Mouse (Mus musculus): Measurements from ENCODE around the gene Fam240a.

DNA sequence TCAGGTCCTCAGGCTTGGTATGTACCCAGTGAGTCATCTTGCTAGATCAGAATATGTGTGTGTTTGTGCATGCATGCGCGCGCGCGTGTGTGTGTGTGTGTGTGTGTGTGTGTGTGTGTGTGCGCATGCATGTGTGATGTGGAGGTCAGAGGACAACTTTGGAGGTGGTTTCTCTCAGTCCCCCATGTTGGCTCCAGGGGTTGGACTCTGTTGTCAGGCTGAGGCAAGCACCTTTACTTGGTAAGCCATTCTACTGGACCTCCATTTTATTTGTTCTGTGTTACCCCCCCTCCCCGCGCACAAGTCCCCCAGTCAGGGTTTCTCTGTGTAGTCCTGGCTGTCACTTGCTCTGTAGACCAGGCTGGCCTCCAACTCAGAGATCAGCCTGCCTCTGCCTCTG, 44.7 kb upstream of the Fam240a start:
- TF ChIP-seq CTCF (IDR thresholded peaks at IDR 0.05 in 2 of 3, conservative IDR thresholded peaks at IDR 0.05 in 1 of 3; ENCODE audit: control insufficient read depth in 1 of 3, insufficient read depth in 1 of 3, low read depth in 2 of 3, low read length in 3 of 3, poor library complexity in 1 of 3, severe bottlenecking in 1 of 3) (no peak), HCFC1 (IDR thresholded peaks at IDR 0.05; ENCODE audit: low read depth, low read length) (no peak), POLR2AphosphoS2 (IDR thresholded peaks at IDR 0.05; ENCODE audit: low read length) (no peak), EP300 (IDR thresholded peaks at IDR 0.05; ENCODE audit: low read depth in 1 of 2, low read length in 2 of 2) (no peak), CHD1 (IDR thresholded peaks at IDR 0.05; ENCODE audit: low read depth, low read length) (no peak), NELFE (IDR thresholded peaks at IDR 0.05; ENCODE audit: low read depth, low read length) (no peak), MYC (IDR thresholded peaks at IDR 0.05; ENCODE audit: low read depth, low read length) (no peak), ZMIZ1 (IDR thresholded peaks at IDR 0.05; ENCODE audit: low read depth, low read length) (no peak), POLR2A (IDR thresholded peaks at IDR 0.05; ENCODE audit: control insufficient read depth in 1 of 2, insufficient read depth in 1 of 2, low read depth in 1 of 2, low read length in 2 of 2, poor library complexity in 1 of 2) (no peak), TAL1 (IDR thresholded peaks at IDR 0.05; ENCODE audit: low read length) (no peak)

Data from MEL (cell line).